ENCODE assay signal across 22 mouse cellular contexts in genomic region chr7:136137341-136137740, GRCm38 (mm10).
A peak's percentile ranks its signal among the peaks of the same experiment; 100 is the strongest.
DNase-seq lines count a peak whose midpoint lies in the region; ATAC-seq lines count a peak whose summit lies in the region.
"Had no signal": no experiment of that assay in that cellular context is flagged by ENCODE, and none has a peak within 500 bp of the region (broad histone marks: within the 10 kb centered on the region; RNA-seq: fewer than 3 reads in every experiment).

No protein-coding gene starts in this region.

- H3K4me2 ChIP-seq in heart, embryonic 12.5 days, result no peak overlapping the region
- H3K4me2 ChIP-seq: embryonic facial prominence, embryonic 13.5 days; embryonic facial prominence, embryonic 15.5 days; forebrain, embryonic 12.5 days had no signal

- H3K9ac ChIP-seq in heart, embryonic 12.5 days, result no peak overlapping the region
- H3K9ac ChIP-seq: embryonic facial prominence, embryonic 13.5 days; embryonic facial prominence, embryonic 15.5 days; forebrain, embryonic 12.5 days had no signal

- no peaks in the 10 kb centered on the region for H3K9me3 ChIP-seq in heart, embryonic 12.5 days (replicated peaks)
- no peaks in the 10 kb centered on the region for H3K9me3 ChIP-seq in limb, embryonic 10.5 days (replicated peaks)
- H3K9me3 ChIP-seq: embryonic facial prominence, embryonic 13.5 days; embryonic facial prominence, embryonic 15.5 days; forebrain, embryonic 10.5 days; forebrain, embryonic 12.5 days had no signal

- H3K27me3 ChIP-seq in heart, embryonic 12.5 days (replicated peaks), result no peaks in the 10 kb centered on the region
- no peaks in the 10 kb centered on the region for H3K27me3 ChIP-seq in limb, embryonic 10.5 days (ENCODE audit: low read depth, poor library complexity, severe bottlenecking)
- H3K27me3 ChIP-seq: embryonic facial prominence, embryonic 13.5 days; embryonic facial prominence, embryonic 15.5 days had no signal

- no peak overlapping the region for H3K27ac ChIP-seq in heart, embryonic 12.5 days (ENCODE audit: poor library complexity, severe bottlenecking)
- peak overlapping the region; percentile 51; the same call in 1 of the 2 replicates for H3K27ac ChIP-seq in limb, embryonic 10.5 days
- H3K27ac ChIP-seq: embryonic facial prominence, embryonic 13.5 days; embryonic facial prominence, embryonic 15.5 days; forebrain, embryonic 10.5 days; forebrain, embryonic 12.5 days had no signal

- no peak overlapping the region for H3K4me3 ChIP-seq in heart, embryonic 12.5 days
- H3K4me3 ChIP-seq in limb, embryonic 10.5 days, result no peak overlapping the region
- H3K4me3 ChIP-seq: embryonic facial prominence, embryonic 13.5 days; embryonic facial prominence, embryonic 15.5 days; erythroblast, embryonic 14.5 days; forebrain, embryonic 10.5 days; forebrain, embryonic 12.5 days had no signal

- ATAC-seq in heart, embryonic 12.5 days (ENCODE audit: insufficient number of reproducible peaks, low FRiP score), result no peak
- ATAC-seq: forebrain, embryonic 14.5 days; forebrain, embryonic 16.5 days had no signal

- H3K4me1 ChIP-seq in heart, embryonic 12.5 days (replicated peaks), result 0 out of 2 replicates have a peak, but pooled peaks cover 6% of the 10 kb centered on the region
- peaks cover 33% of the 10 kb centered on the region for H3K4me1 ChIP-seq in limb, embryonic 10.5 days
- H3K4me1 ChIP-seq: embryonic facial prominence, embryonic 15.5 days had no signal

- DNase-seq in heart, adult 11 months, result peak; percentile 74
- peak; percentile 45 for DNase-seq in retina, postnatal 1 day
- DNase-seq in retina, embryonic 14.5 days (ENCODE audit: low spot score), result no peak
- DNase-seq in limb, embryonic 10.5 days (ENCODE audit: low spot score), result no peak
- no peak for DNase-seq in right cerebral cortex, adult 18-20 months
- DNase-seq: adrenal gland, adult 2 months; adrenal gland, postnatal 10 days; adrenal gland, postnatal 25 days; cerebellum, adult 11 months; cerebellum, adult 18-20 months; cerebellum, adult 8-10 months; cerebellum, postnatal 10 days; cerebellum, postnatal 36 days; embryo, embryonic 11 days had no signal

- WGBS in heart, embryonic 12.5 days, result 60% methylated on average over 2 of the region's 2 CpGs
- WGBS in limb, embryonic 10.5 days, result 81% methylated on average over 2 of the region's 2 CpGs

- no peaks in the 10 kb centered on the region for H3K36me3 ChIP-seq in heart, embryonic 12.5 days
- no peaks in the 10 kb centered on the region for H3K36me3 ChIP-seq in limb, embryonic 10.5 days
- H3K36me3 ChIP-seq: embryonic facial prominence, embryonic 13.5 days; embryonic facial prominence, embryonic 15.5 days; forebrain, embryonic 10.5 days; forebrain, embryonic 12.5 days had no signal

Comparison
In these comparisons a context has a peak if more than half of its experiments do, and no peak if none do; other contexts are left out.
1. DNase-seq: peak in heart, adult 11 months (single experiment) and retina, postnatal 1 day (single experiment); none in retina, embryonic 14.5 days (single experiment), limb, embryonic 10.5 days (single experiment) and right cerebral cortex, adult 18-20 months (single experiment).